Mouse (Mus musculus) megakaryocyte, adult 5-6 weeks (primary cell): ENCODE results near the gene Prkcb. TPM values are rescaled to one million over a fixed set of nuclear protein-coding genes. Genes with fewer than 3 reads are reported as not detected.

Experiments used
- ATAC-seq: 2 replicates; pipeline ENCODE4 v1.8.0; 2016; ENCODE audit warnings: mild to moderate bottlenecking, inconsistent platforms; ENCODE audit not compliant: poor library complexity, severe bottlenecking
- total RNA-seq, 2 experiments: library from RNA; stranded (forward) in 1 of 2; stranded (reverse) in 1 of 2; fragments of 153-499, 151-499 nt in 1 of 2; fragments of 221-1000, 200-1000 nt in 1 of 2; gene quantifications; 2 replicates each; pipeline versions ENCODE4 v1.2.3 to v1.2.4; 2015 to 2017

Prkcb gene
- total RNA-seq, 2 experiments from 2014 or later, result 85.9 to 135 TPM

GRCm38 (mm10) chr7:122317485-122317884 is 28.9 kb downstream of the Prkcb start:
- peak; percentile 53 for ATAC-seq

GRCm38 (mm10) chr7:122319566-122319965 is 31.0 kb downstream of the Prkcb start:
- ATAC-seq, result no peak

- no peak for ATAC-seq
Observed at GRCm38 (mm10) chr7:122320843-122321544, 32.4 kb downstream of the Prkcb start.

DNA sequence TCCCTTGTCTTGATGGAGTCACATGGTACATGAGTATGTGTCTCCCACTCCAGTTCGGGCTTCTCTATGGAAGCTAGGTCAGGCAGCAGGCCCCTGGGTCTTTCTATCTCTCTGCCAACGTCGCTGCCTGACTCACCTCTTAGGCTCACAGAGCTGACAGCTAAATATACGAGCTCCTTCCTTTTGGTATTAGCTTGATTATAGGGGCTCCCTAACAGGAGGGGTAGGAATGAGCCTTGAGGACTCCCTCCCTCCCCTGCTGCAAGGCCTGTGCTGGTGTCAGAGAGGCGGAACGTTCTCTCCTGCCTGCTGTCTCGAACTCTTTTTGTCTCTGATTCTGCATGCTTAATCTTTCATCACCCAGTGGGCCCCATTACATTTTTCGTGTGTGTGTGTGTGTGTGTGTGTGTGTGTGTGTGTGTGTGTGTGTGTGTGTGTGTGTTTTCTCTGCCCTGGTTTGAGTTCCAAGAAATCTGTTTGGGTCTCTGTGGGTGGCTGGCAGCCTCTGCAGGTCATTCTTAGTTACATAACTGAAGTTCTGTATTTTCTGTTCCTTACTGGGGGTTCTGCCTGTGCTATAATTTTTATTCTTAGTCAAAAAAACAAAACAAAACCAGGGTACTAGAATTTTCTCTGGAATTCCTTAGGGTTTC is 33.6 kb downstream of the Prkcb start:
- peak; percentile 43 for ATAC-seq

- no peak for ATAC-seq
Observed at GRCm38 (mm10) chr7:122327942-122328341, 39.4 kb downstream of the Prkcb start.

GRCm38 (mm10) chr7:122328466-122328865 is 39.9 kb downstream of the Prkcb start:
- ATAC-seq, result no peak

GRCm38 (mm10) chr7:122329588-122329987 is 41.0 kb downstream of the Prkcb start:
- peak; percentile 74 for ATAC-seq

DNA sequence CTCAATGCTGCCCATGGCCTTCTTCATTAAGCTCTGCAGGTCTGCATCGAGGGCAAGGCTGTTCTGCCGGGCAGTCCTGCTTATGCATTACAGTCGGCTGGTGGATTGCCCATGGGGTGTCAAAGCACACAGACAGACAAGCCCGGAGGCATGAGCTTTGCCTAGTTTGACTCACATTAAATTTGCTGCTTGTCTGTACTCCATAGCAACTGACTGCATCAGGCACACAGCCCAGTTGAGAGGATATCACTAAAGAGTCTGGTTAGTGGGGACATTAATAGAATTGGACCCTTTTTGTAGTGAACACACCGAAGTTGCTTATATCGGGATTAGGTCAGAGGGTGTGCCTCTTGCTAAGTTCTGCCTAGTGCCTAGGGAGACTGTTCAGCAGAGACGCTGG is 45.1 kb downstream of the Prkcb start:
- no peak for ATAC-seq

GRCm38 (mm10) chr7:122337302-122337701 is 48.8 kb downstream of the Prkcb start:
- no peak for ATAC-seq

DNA sequence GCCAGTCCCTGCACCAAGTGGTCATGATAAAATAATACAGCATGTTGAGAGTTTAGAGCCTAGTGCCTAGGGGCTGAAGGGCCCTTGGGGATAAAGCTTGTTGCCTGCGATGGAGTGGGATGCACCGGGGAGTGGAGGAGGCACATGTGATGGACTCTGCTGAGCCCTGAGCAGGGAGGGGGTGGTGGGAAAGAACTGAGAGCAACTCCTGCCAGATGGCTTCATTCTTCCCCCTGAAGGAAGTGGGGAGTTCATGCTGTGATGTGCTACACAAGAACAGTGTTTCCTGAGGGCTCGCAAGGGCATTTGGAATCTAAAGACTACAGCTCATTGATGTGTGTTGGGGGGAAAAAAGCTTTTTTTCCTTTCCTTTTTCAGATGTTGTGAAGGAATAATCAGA is 49.5 kb downstream of the Prkcb start:
- ATAC-seq, result no peak

- no peak for ATAC-seq
Observed at GRCm38 (mm10) chr7:122339476-122339875, 50.9 kb downstream of the Prkcb start.

GRCm38 (mm10) chr7:122341813-122342212 is 53.3 kb downstream of the Prkcb start:
- no peak for ATAC-seq

DNA sequence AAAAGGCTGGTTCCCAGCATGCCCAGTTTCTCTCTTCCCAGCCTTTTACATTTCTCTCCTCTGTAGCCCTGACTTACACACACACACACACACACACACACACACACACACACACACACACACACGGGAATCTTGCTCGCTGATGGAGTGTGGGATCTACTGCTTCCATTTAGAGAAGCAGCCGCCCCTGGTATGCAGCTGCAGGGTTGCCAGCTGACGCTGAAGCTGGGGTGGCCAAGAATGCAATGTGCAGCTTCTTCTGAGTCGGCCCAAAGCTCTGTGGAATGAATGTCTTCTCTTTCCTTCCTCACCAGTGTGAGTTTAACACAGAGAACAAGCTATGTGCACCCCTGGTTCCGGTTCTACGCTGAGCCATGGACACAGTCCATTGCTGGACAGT is 56.1 kb downstream of the Prkcb start:
- ATAC-seq, result no peak

DNA sequence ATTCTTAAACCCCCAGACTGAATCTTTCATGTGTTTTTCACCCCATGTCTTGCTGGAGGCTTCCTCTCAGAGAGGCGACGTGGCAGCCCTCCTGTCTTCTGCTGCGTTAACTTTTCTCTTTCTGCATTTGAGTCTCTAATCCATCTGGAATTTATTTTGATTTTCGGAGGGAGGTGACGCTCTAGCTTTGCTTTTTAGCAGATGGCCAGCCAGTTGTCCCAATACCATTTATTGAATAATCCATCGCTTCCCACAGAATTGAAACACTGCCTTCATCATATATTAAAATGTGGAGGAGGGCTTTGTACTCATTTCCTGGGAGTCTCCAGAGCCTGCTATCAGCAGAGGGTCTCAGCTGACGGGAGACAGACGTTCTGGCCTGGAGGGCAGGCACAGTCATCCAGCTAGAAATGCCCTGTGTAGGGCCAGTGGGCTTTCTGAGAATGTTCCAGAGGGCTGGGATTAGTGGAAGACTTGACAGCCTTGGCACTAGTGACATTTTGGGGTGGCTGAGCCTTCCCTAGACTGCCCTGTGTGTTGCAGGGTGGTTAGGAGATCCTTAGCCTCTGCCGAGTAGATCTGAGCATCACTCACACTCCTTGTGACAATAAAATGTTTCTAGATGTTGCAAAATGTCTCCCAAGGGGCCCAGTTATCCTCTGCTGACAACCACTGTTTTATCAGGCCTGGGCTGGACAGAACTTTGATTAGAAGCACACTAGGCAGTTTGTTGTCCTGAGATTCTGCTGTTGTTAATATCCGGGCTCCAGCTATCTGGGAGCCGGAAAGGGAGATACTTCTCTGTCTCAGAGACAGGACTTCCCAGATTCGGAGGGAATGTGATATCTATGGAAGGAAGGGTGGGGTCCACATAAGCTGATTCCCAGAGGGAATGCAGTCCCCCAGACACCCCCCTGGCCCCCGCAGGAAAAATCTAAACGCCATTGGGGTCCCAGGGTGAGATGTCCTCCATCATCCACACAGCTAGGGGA is 58.0 kb downstream of the Prkcb start:
- ATAC-seq, result no peak

DNA sequence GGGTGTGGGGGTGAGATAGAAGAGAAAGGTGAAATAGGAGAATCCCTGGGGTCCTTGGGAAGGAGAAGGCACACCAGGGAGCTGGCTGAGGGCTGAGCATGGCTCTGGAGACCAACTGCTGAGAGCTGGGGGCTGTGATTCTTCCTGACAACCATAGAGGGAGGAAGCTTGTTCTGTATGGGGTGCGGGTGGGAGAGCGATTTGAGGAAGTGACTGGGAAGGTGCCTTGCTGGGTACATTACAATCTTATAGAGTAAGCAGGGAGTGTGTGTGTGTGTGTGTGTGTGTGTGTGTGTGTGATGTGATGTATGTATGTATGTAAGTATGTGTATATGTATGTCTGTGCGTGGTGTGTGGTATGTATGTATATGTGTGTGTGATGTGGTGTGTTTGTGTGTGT is 58.9 kb downstream of the Prkcb start:
- ATAC-seq, result peak; percentile 77

DNA sequence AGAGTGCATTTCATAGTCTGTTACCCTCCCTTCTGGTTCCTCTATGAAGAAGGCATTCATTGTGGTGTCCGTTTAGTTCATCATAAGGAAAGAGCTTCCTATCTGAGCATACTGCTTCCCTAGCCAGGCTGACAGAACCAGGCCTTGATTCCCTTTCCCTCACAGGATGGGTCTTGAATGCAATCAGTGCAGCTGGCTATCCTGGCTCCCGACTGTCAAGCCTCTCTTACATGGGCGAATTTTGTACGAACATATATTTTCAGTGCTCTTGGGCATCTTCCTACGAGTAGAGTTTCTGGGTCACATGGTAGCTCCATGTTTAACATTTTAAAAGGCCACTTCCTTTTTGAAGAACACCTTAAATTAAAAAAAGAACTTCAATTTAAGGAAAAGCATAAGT is 61.4 kb downstream of the Prkcb start:
- ATAC-seq, result no peak

DNA sequence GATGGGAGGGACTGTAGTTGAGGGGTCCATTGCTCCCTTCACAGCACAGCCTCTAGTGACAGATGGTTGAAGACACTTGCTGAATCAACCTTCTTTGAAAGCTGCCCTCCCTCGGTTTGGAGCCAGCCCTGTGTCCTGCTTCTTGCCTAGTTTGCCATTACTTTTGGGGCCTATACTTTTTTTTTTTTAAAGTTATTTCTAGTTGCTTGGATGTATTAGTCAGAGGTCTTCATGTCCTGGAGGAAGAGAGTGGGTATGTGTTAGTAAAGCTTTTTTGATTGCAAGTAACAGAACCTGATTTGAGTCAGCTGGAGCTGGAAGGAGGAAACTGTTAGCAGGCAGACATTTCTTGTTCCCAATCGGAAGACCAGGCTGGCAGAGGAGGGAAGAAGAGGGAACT is 62.2 kb downstream of the Prkcb start:
- no peak for ATAC-seq

- ATAC-seq, result peak; percentile 38
Observed at GRCm38 (mm10) chr7:122351816-122352215, 63.3 kb downstream of the Prkcb start.

- no peak for ATAC-seq
Observed at GRCm38 (mm10) chr7:122352566-122353277, 64.2 kb downstream of the Prkcb start.

GRCm38 (mm10) chr7:122353329-122353728 is 64.8 kb downstream of the Prkcb start:
- ATAC-seq, result no peak

GRCm38 (mm10) chr7:122356941-122357340 is 68.4 kb downstream of the Prkcb start:
- no peak for ATAC-seq
